Mouse (Mus musculus) B cell, adult 2 months (primary cell): ENCODE data around the gene Ctnnd1.
A peak's percentile ranks its signal among the peaks of the same experiment; 100 is the strongest.

Experiments used
- DNase-seq, 2 experiments: peaks; one replicate each; pipeline ENCODE4 v3.0.0; 2022

The Ctnnd1 gene

DNA sequence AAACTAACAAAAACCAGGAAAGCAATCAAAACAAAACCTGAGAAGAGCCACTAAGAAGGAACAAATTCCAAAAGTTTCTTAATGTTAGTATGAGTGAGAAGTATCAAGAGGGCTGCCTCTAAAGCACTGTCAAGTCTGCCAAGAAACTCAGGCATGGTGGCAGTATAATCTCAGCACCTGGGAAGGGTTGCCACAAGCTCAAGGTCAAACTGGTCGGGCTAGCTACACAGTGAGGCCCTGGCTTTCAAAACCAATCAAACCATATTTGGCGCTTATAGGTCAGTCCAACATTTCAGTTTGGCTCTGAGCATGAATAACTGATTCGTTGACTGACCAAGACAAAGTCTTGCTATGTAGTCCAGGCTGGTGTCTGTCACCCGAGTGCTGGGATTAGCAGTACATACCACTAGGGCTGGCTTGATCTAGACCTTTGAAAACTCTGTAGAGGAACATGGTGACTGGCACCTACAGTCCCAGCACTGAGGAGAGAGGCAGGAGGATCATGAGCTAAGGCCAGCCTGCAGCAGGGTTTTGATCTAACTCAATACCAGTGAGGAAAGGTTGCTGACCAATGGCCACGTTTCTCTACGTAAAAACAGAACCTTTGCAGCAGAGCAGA is 51.2 kb downstream of the Ctnnd1 start:
- DNase-seq = no peak

DNA sequence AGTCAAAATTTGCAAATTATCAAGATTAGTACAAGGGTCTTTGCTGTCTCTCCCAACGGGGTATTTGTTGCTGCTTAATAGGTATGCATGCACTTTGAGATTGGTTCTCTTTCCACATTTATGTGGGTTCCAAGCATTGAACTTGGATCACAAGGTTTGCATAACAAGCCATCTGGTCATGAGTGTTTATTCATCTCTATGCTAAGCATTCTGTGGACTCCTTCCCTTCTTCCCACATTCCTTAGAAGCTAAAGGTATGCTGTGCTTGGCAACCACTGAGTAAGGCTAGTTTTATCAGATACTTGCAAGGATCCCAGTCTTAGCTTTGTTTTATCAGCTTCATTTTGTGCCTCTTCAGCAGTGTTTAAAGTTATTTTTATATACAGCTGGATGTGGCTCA is 53.4 kb downstream of the Ctnnd1 start:
- no peak for DNase-seq

DNA sequence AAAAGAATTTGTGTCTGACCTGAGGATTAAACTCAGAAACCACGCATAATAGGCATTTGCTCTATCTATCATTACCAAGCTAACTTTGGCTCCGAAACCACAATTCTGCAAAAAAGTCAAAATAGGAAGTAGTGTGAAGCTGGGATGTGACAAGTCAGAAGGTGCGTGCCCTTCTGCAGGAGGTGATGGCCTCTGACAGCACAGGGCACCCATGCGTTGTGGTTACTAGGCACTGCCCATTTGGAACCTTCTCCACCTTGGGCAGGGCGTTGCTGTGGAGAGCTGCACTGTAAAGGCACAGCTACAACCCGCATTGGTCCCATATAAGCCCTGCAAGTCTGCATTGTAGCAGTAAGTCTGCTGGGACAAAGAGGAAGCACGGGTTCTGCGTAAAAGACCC is 57.8 kb downstream of the Ctnnd1 start:
- no peak for DNase-seq

DNA sequence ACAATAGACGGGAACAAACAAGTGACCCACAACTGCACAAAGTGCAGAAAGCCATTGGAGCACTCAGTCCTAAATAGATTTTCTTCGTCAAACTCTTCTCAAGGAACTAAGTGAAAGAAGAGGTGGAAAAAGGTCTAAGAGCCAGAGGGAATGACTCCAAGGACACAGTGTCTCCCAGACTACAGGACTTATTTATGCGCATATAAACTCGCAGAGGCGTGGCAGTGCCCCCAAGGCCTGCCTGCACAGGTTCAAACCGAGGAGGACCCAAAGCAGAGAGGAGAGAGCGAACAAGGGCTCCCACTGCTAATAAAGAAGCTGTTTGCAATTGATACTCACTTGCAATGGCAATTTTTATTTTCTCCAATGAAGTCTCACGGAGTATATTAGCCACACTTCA is 64.9 kb downstream of the Ctnnd1 start:
- no peak for DNase-seq

DNA sequence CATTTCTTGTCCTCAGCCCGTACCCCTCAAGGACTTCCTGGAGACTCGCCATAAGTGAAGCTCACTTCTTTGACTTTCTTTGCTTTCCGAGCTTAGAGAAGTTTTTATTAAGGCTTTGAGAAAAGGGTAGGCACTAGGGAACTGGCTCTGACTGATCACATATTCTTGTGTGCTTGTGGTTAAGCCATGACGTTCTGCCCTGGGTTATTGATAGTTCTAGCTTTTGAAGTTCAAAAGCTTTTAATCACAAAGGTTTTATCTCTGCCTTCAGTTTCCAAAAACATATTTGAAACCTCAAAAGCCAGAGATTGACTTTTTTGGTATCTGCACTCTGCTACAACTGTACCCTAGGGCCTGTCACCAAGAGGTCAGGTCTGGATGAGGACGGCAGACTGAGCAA is 68.3 kb downstream of the Ctnnd1 start:
- DNase-seq = no peak

DNA sequence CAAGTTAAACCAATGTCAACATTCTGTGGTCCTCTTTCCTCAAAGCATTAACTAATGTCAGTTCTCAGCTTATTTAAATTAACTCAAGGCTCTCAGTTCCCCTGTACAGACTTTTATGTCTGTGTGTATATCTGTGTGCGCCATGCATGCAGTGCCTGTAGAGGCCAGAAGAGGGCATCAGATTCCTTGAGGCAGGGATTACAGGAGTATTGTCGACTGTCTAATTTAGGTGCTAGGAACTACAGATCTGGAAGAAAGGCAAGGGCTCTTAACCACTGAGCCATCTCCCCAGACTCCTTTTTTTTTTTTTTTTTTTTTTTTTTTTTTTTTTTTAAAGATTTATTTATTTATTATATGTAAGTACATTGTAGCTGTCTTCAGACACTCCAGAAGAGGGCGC is 69.4 kb downstream of the Ctnnd1 start:
- DNase-seq = peak; percentile 14 to 16

DNA sequence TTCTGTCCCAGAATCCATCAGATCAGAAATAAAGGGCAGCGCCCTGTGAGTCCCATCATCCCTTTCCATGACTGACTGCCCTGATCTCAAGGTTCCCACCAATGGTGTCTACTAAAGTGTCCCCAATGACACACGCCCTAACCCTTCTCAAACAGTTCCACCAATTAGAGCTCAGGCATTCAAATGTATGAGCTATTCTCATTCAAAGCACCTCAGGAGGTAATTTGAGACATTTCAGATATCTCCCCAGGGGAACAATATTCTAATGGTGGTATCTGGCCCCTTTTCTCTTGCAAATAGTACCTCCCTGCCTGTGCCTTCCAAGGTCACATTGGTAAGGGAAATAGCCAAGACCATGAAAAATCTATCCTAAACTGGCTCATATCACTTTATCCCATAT is 71.3 kb downstream of the Ctnnd1 start:
- no peak for DNase-seq

DNA sequence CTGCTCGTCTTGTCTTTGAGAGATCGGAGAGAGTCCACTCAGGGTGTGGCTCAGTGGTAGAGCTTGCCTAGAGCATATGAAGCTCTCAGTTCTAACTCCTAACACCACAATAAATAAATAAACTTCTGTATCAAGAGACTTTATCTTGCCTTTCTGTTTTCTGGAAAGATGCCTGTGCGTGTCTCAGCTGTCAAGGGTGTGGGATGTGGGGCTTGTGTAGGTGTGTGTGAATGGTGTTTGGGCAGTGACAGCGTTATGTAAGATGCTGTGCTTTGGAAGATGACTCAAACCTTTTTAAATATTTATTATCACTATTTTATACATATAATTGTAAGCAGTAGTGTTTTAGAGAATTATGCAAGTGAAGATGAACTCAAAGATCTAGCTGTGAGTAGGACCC is 76.4 kb downstream of the Ctnnd1 start:
- DNase-seq = no peak

DNA sequence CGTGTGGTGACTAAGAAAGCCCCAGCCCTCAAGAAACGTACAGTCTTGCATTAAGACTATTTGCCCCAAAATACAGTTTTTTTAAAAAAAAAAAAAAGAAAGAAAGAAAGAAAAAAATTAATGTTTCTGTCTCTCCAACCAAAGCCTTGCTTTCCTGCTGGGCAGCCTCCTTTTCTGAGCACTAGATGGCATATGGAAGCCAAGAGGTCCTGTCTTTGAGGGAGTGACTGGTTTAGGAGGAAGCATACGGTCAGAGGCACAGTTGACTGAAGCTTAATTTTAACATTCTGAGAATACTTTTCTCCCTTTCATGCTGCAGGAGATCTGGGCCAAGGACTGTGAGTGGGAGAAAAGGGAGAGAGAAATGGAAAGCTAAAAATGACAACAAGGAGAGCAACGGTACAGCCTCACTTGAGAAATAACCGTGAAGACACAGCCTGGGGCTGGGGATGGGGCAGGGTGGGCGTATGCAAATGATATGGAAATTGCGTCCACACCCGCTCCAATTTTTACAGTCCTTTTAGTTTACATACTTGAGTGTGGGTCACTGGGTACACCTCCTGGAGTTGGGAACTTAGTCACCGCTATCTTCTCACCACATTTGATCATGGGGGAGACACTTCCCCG is 93.6 kb downstream of the Ctnnd1 start:
- no peak for DNase-seq

DNA sequence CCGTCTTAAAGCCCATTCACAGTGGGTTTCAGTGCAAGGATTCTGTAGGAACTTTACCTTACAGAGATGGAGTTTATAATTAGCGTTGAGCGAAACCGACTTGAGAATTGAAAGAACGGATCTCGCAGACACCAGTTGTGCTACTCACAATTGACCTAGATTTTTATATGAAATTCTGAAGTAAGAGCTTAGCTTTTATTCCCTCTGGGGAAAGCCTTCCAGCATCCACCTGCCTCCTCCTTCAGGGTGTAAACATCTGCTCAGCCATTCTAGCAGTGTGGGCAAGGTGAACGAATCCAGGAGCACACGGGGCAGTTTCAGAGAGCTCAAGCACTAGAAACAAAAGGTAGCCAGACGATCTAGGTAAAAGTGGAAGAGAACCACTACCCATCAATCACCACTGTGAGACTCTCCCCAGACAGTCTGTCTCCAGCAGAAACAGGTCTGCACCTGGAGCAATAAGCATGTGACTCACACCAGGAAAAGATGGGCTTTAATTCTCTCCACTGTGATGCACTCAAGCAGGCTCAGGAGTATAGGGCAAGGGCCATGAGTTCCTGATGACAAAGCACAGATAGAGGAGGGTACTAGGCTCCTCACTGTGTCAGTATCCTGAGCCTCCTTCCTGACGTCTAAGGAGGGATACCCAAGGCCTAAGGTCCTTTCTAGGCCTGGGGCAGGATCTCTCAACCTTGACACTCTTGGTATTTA is 99.0 kb downstream of the Ctnnd1 start:
- DNase-seq = no peak
